Mouse (Mus musculus): ENCODE results near the gene Samd8. TPM values are rescaled to one million over a fixed set of nuclear protein-coding genes. Genes with fewer than 3 reads are reported as not detected.

The Samd8 gene
- total and polyA plus RNA-seq, 2 experiments from 2014 or later, result 8.3 to 17.3 TPM

- Histone ChIP-seq H3K27ac (ENCODE audit: low read depth) (no peak overlapping the region), H3K9me3 (replicated peaks; ENCODE audit: control insufficient read depth, low read length) (no peaks in the 10 kb centered on the region), H3K4me2 (ENCODE audit: low read depth, low read length) (no peak overlapping the region), H3K9ac (replicated peaks; ENCODE audit: low read depth, low read length) (no peak overlapping the region), H3K4me3 (ENCODE audit: low read depth, low read length) (no peak overlapping the region), H3K4me1 (ENCODE audit: control insufficient read depth, insufficient read depth) (peaks cover 2% of the 10 kb centered on the region; the same call in 1 of the 2 replicates), H3K36me3 (replicated peaks; ENCODE audit: control insufficient read depth, insufficient read depth, low read length) (no peaks in the 10 kb centered on the region), H3K27me3 (ENCODE audit: control insufficient read depth, insufficient read depth, low read length) (no peaks in the 10 kb centered on the region)
- DNase-seq (ENCODE audit: low spot score), result peak; percentile 4
- TF ChIP-seq EP300 (IDR thresholded peaks at IDR 0.05; ENCODE audit: low read depth) (no peak), CTCF (IDR thresholded peaks at IDR 0.05; ENCODE audit: low read depth) (no peak)
- WGBS, result 75% methylated on average over 3 of the region's 3 CpGs
- no peak for ATAC-seq (ENCODE audit: insufficient read depth, low read depth)
These were observed 63.5 kb downstream of the Samd8 start for GRCm38 (mm10) chr14:21813847-21814246.

- no peak overlapping the region for H3K4me3 ChIP-seq (ENCODE audit: low read depth, low read length)
These were observed 64.3 kb downstream of the Samd8 start for GRCm38 (mm10) chr14:21814606-21815005.

DNA sequence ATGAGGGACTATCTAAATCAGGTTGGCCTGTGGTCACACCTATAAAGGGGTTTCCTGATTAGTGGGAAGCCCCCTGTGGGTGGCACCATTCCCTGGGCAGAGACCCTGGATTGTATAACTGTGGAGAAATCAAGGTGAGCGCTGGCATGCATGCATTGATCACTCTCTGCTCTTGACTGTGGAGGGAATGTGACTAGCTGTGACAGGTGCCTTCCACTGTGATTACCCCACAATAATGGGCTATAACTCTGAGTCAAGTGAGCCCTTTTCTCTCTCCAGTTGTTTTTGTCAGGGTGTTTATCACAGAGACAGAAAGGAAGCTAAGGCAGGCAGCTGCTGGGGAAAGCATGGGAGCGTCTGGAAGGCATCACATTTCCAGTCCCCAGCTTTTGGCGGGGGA is 65.9 kb downstream of the Samd8 start:
- ATAC-seq (ENCODE audit: insufficient read depth, low read depth), result no peak

More at GRCm38 (mm10) chr14:21814606-21815005, 64.3 kb downstream of the Samd8 start:
- TF ChIP-seq CTCF (IDR thresholded peaks at IDR 0.05; ENCODE audit: low read depth) (no peak), EP300 (IDR thresholded peaks at IDR 0.05; ENCODE audit: low read depth) (no peak)
- ATAC-seq (ENCODE audit: insufficient read depth, low read depth) (no peak), DNase-seq (ENCODE audit: low spot score) (no peak)
- H3K4me2 ChIP-seq (ENCODE audit: low read depth, low read length), result no peak overlapping the region
- H3K36me3 ChIP-seq (replicated peaks; ENCODE audit: control insufficient read depth, insufficient read depth, low read length), result no peaks in the 10 kb centered on the region
- 88% methylated on average over 4 of the region's 4 CpGs for WGBS
- H3K27me3 ChIP-seq (ENCODE audit: control insufficient read depth, insufficient read depth, low read length), result no peaks in the 10 kb centered on the region
- H3K9me3 ChIP-seq (replicated peaks; ENCODE audit: control insufficient read depth, low read length), result no peaks in the 10 kb centered on the region
- H3K4me1 ChIP-seq (ENCODE audit: control insufficient read depth, insufficient read depth), result peaks cover 2% of the 10 kb centered on the region; the same call in 1 of the 2 replicates
- no peak overlapping the region for H3K27ac ChIP-seq (ENCODE audit: low read depth)
- H3K9ac ChIP-seq (replicated peaks; ENCODE audit: low read depth, low read length), result no peak overlapping the region

GRCm38 (mm10) chr14:21817453-21817852 is 67.1 kb downstream of the Samd8 start:
- Histone ChIP-seq H3K4me3 (ENCODE audit: low read depth, low read length) (no peak overlapping the region), H3K9me3 (replicated peaks; ENCODE audit: control insufficient read depth, low read length) (no peaks in the 10 kb centered on the region), H3K36me3 (replicated peaks; ENCODE audit: control insufficient read depth, insufficient read depth, low read length) (no peaks in the 10 kb centered on the region), H3K27me3 (ENCODE audit: control insufficient read depth, insufficient read depth, low read length) (no peaks in the 10 kb centered on the region), H3K9ac (replicated peaks; ENCODE audit: low read depth, low read length) (no peak overlapping the region), H3K4me2 (ENCODE audit: low read depth, low read length) (no peak overlapping the region), H3K27ac (ENCODE audit: low read depth) (no peak overlapping the region), H3K4me1 (ENCODE audit: control insufficient read depth, insufficient read depth) (peaks cover 4% of the 10 kb centered on the region)
- WGBS, result 71% methylated on average over 4 of the region's 4 CpGs
- ATAC-seq (ENCODE audit: insufficient read depth, low read depth) (no peak), DNase-seq (ENCODE audit: low spot score) (no peak)
- TF ChIP-seq EP300 (IDR thresholded peaks at IDR 0.05; ENCODE audit: low read depth) (no peak), CTCF (IDR thresholded peaks at IDR 0.05; ENCODE audit: low read depth) (no peak)

More for the DNA sequence above, 65.9 kb downstream of the Samd8 start:
- no peaks in the 10 kb centered on the region for H3K27me3 ChIP-seq (ENCODE audit: control insufficient read depth, insufficient read depth, low read length)
- WGBS, result 58% methylated on average over 3 of the region's 3 CpGs
- no peak overlapping the region for H3K4me3 ChIP-seq (ENCODE audit: low read depth, low read length)
- peaks cover 2% of the 10 kb centered on the region; the same call in 1 of the 2 replicates for H3K4me1 ChIP-seq (ENCODE audit: control insufficient read depth, insufficient read depth)
- DNase-seq (ENCODE audit: low spot score), result no peak
- no peaks in the 10 kb centered on the region for H3K36me3 ChIP-seq (replicated peaks; ENCODE audit: control insufficient read depth, insufficient read depth, low read length)
- TF ChIP-seq CTCF (IDR thresholded peaks at IDR 0.05; ENCODE audit: low read depth) (no peak), EP300 (IDR thresholded peaks at IDR 0.05; ENCODE audit: low read depth) (no peak)
- no peak overlapping the region for H3K27ac ChIP-seq (ENCODE audit: low read depth)
- no peak overlapping the region for H3K9ac ChIP-seq (replicated peaks; ENCODE audit: low read depth, low read length)
- no peak overlapping the region for H3K4me2 ChIP-seq (ENCODE audit: low read depth, low read length)
- H3K9me3 ChIP-seq (replicated peaks; ENCODE audit: control insufficient read depth, low read length), result no peaks in the 10 kb centered on the region

DNA sequence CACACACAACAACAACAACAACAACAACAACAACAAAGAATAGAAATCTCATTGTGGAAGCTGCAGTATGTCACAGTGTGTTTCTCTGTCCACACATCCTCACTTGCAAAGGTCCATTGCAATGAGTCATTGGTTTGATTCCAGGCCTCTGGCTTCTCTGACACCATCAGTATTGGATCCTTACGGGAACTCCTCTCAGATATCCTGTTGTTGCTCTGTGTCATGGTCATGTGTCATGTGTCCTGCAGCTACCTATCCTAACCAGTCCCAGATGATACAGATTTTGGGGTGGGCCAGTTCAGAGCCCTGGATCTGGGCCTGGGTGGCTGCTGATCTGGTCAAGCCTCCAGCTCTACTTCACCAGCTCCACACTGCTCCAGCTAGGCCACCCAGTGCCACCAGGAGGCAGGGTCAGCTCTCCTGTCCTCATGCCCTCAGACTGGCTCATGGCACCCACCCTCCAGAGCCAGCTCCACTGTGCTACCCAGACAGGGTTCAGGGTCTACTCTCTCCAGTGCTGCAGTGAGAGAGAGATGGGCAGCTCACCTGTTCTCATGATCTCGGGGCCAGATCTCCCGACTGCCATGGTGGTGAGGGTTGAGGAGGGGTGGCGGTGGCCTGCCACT is 70.7 kb downstream of the Samd8 start:
- H3K9ac ChIP-seq (replicated peaks; ENCODE audit: low read depth, low read length), result no peak overlapping the region
- H3K9me3 ChIP-seq (replicated peaks; ENCODE audit: control insufficient read depth, low read length), result no peaks in the 10 kb centered on the region
- no peaks in the 10 kb centered on the region for H3K36me3 ChIP-seq (replicated peaks; ENCODE audit: control insufficient read depth, insufficient read depth, low read length)
- peak overlapping the region; percentile 21; the same call in 1 of the 2 replicates for H3K27ac ChIP-seq (ENCODE audit: low read depth)
- ATAC-seq (ENCODE audit: insufficient read depth, low read depth), result peak; percentile 14; the same call in 1 of the 2 replicates
- TF ChIP-seq EP300 (IDR thresholded peaks at IDR 0.05; ENCODE audit: low read depth), result no peak
- peak; percentile 30 for TF ChIP-seq CTCF (IDR thresholded peaks at IDR 0.05; ENCODE audit: low read depth)
- no peak overlapping the region for H3K4me3 ChIP-seq (ENCODE audit: low read depth, low read length)
- DNase-seq (ENCODE audit: low spot score), result peak; percentile 4
- no peaks in the 10 kb centered on the region for H3K27me3 ChIP-seq (ENCODE audit: control insufficient read depth, insufficient read depth, low read length)
- WGBS, result 76% methylated on average over 4 of the region's 4 CpGs
- H3K4me1 ChIP-seq (ENCODE audit: control insufficient read depth, insufficient read depth), result peaks cover 39% of the 10 kb centered on the region
- no peak overlapping the region for H3K4me2 ChIP-seq (ENCODE audit: low read depth, low read length)

DNA sequence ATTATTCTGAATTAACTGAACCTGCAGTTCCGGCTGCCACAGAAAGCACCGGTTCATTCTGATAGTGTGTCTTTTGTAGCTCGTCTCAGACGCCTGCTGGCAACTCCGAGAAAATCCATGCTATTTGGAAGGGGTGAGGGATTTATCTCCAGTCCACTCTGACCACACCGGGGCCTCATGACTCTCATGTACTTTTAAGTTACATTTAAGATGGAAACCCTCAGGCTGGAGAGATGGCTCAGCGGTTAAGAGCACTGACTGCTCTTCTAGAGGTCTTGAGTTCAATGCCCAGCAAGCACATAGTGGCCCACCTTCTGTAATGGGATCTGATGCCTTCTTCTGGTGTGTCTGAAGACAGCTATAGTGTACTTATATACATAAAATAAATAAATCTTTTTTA is 72.0 kb downstream of the Samd8 start:
- TF ChIP-seq EP300 (IDR thresholded peaks at IDR 0.05; ENCODE audit: low read depth) (no peak), CTCF (IDR thresholded peaks at IDR 0.05; ENCODE audit: low read depth) (no peak)
- H3K27ac ChIP-seq (ENCODE audit: low read depth), result peak overlapping the region; percentile 98
- ATAC-seq (ENCODE audit: insufficient read depth, low read depth) (no peak), DNase-seq (ENCODE audit: low spot score) (no peak)
- H3K4me3 ChIP-seq (ENCODE audit: low read depth, low read length), result no peak overlapping the region
- no peaks in the 10 kb centered on the region for H3K36me3 ChIP-seq (replicated peaks; ENCODE audit: control insufficient read depth, insufficient read depth, low read length)
- 32% methylated on average over 7 of the region's 7 CpGs for WGBS
- no peak overlapping the region for H3K4me2 ChIP-seq (ENCODE audit: low read depth, low read length)
- no peak overlapping the region for H3K9ac ChIP-seq (replicated peaks; ENCODE audit: low read depth, low read length)
- no peaks in the 10 kb centered on the region for H3K9me3 ChIP-seq (replicated peaks; ENCODE audit: control insufficient read depth, low read length)
- H3K27me3 ChIP-seq (ENCODE audit: control insufficient read depth, insufficient read depth, low read length), result no peaks in the 10 kb centered on the region
- peaks cover 45% of the 10 kb centered on the region for H3K4me1 ChIP-seq (ENCODE audit: control insufficient read depth, insufficient read depth)
